Mouse (Mus musculus) CH12.LX (cell line): ENCODE results near the gene Mettl26.

Source experiments
- CTCF ChIP-seq, 2 experiments: IDR thresholded peaks in 1 of 2; conservative IDR thresholded peaks in 1 of 2; 2 replicates each; pipeline ENCODE4 v1.5.1; 2011 to 2012; ENCODE audit warnings: low read depth in 2 of 2, low read length in 2 of 2, improper control_type of control experiment in 1 of 2, inconsistent platforms in 1 of 2, mild to moderate bottlenecking in 1 of 2, moderate library complexity in 1 of 2
- MAX ChIP-seq: IDR thresholded peaks from 2 replicates; pipeline ENCODE4 v1.6.1; 2011; ENCODE audit warnings: low read length, improper control_type of control experiment
- MYC ChIP-seq: IDR thresholded peaks from 2 replicates; pipeline ENCODE4 v1.6.1; 2011; ENCODE audit warnings: low read depth, mild to moderate bottlenecking, improper control_type of control experiment, low read length
- TCF12 ChIP-seq: IDR thresholded peaks from 2 replicates; pipeline ENCODE4 v1.6.1; 2014; ENCODE audit warnings: low read depth, mild to moderate bottlenecking, inconsistent platforms, low read length, improper control_type of control experiment

DNA sequence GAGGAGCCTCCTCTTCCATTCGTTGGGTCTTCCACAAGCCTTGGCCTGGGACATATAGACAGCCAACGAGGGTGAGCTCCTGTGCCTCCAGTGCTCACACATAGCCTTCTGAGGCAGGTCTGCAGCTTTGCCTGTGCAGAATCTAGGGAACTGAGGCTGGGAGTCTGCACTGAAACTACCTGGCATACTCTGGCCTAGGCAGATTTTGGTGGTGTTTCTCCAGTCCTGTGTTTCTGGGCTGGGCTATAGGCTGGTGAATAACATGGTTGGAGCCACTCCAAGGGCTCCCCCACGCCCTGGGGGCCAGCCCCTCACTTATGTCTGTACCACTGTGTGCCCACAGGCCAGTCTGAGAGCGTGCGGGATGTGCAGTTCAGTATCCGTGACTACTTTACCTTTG, 49.6 kb upstream of the Mettl26 start:
- no peak for TF ChIP-seq CTCF (conservative IDR thresholded peaks at IDR 0.05 in 1 of 2, IDR thresholded peaks at IDR 0.05 in 1 of 2; ENCODE audit: low read depth in 2 of 2, low read length in 2 of 2)
- no peak for TF ChIP-seq TCF12
- no peak for TF ChIP-seq MAX
- no peak for TF ChIP-seq MYC
